Mouse (Mus musculus): ENCODE data around the gene Ccl4.

DNA sequence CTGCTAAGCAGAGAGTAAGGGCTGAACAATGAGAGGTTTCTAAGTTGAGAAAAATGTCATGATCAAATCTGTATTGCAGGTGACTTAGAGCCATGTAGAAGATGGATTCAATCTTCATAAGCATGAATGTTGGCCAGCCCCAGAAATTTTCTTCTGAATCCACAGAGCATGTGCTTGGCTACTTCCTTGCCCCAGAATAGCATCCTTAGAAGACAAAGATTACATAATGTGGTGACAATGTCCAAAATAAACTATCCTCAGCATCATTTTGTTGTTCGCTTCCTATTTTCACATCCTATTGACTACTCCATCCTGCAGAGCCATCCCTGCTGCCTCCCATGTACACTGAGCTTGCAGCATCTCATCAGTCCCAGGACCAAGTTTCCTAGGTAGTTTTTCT lies 13.3 kb downstream of the Ccl4 start:
- no peak for TF ChIP-seq CTCF (IDR thresholded peaks at IDR 0.05; ENCODE audit: extremely low read depth, insufficient read depth, low read length)
- no peak for TF ChIP-seq POLR2A (IDR thresholded peaks at IDR 0.05; ENCODE audit: extremely low read depth, insufficient read depth, low read length)

All from cortical plate, adult 2 months (tissue).